Mouse (Mus musculus) lung, postnatal 4 days (tissue): Measurements from ENCODE around the gene Gls.

Experiments
- DNase-seq, 2 experiments: peaks; one replicate each; pipeline ENCODE4 v3.0.0; 2021

The Gls gene

DNA sequence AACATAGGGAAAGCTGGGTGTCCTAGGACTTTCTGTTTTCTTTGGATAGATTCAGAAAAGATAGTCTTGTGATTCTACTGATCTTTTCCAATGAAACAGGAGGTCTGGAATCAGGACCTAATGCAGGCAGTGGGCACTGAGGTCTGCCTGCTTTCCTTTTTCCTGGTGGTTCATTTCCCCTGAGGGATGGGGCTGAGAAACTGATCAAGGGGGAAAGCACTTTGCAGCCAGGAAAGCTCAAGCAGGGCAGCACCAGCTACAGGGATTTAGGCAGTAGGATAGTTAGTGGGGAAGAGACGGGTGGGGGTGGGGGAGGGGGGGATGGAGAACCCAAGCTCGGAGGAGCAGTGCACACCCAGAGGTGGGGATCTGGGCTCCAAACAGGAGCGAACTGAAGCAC is 80.1 kb downstream of the Gls start:
- DNase-seq: no peak

DNA sequence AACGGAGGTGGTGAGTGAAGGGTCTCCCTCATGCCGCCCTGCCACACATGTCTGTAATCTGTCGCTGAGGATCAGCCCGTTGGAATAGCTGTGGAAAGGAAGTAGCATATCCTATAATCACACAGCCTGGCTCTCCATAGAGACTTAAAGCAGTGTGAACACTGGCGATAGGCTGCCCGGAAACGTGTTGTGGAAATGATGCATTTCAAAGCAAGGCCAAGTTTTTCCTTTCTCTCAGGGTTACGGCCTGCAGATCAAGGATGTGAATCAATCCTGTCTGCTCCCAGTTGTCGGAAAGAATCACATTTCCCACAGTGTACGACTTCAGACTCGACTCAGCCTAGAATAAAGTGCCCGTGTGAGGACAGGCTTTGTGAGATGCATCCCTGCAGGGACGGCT is 80.7 kb downstream of the Gls start:
- no peak for DNase-seq

DNA sequence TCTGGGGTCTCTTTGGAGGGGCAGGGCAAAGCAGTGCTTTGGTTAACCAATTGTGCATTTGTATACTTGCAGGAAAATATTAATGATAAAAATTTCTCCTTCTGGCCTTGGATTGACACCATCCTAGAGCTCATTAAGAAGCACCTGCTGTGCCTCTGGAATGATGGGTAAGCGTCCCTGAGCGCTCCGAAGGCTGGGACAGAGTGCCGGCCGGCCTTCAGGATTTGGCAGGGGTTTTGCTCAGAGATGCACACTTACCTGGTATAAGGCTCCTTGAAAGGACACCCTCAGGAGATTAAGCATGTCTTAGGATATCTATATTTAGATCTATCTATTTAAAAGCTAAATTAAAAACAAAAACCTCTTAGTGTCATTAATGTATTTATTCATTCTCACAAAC is 81.9 kb downstream of the Gls start:
- DNase-seq: no peak

DNA sequence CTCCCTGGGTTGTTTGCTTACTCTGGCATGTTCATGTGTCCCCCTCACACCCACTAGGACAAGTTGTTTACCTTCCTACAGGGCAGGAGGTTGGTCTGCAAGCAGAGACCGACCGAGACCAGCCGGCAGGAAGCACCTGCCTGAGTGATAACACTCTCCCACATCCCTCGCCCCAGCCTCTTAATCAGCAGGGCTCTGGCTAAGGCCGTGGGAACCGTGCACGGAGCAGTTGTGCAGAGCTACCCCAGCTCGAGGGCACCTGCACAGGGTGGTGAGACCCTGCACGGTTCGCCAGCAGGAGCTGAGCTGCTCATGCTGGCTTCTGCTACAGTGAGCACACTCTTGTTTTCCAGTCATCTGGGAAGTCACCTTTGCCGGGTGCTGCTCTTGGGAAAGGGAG is 82.4 kb downstream of the Gls start:
- no peak for DNase-seq

DNA sequence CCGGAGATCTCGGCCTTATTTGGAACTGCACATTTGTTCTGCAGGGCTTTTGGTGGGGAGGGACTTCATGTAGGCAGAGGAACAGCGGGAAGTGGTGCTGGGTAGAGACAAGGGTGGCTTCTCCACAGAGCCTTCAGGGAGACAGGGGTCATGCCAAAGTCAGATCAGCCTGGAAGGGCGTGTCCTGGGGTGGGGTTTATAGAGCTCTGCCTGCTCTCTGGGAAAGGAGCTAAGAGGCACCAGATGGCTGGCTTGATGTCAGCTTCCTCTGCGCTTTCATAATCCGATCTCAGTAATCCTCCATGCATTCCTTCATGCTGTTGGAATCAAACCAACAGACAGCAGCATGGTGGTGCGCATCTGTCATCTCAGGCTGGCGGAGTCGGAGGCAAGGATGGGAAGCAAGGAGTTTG is 83.1 kb downstream of the Gls start:
- peak; percentile 35 to 50 for DNase-seq

DNA sequence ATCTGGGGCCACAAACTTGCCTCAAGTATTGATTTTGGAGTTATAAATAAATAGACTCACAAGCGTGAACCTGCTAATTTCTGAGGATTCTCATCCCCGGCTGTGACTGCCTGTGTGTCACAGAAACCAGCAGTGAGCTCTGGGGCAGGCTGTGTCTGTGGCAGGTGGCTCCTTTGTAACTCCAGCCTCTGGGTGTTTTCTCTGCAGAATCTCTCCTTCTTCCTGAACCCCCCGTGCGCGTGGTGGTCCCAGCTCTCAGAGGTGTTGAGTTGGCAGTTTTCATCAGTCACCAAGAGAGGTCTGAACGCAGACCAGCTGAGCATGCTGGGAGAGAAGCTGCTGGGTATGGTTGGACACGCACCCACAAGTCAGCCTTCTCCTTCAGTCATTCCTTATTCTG is 84.3 kb downstream of the Gls start:
- no peak for DNase-seq

DNA sequence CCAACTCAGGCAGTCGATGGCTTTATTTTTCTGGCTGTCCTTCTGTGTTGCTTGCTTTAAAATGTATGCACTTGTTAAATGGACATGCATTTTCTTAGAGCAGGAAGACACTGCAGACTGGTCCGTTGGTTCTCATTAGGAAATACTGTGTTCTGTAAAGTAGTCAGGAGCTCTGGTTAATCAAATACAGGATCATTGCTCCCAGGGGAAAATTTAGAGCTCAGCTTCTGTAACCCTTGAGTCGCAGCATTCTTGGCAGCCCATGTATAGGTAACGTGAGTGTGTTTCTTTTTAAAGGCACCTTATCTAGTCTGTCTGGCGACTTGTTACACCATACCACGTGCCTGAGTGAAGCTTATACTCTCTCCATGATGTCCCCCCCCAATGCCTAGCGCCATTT is 84.9 kb downstream of the Gls start:
- DNase-seq: no peak

DNA sequence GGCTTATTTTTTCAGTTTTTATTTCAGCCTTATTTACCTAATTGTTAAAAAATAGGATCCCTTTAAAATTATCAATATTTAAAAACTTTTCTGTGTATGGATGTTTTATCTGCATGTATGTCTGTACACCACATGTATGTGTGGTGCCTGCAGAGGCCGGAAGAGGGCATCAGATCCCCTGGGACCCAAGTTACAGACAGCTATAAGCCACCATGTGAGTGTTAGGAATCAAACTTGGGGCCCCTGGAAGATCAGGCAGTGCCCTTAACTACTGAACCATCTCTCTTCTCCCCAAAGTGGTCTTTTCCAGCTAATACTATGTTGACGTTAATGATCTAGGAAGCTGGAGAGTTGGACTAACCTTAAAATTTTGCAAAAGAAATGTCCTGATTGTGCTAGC is 85.6 kb downstream of the Gls start:
- DNase-seq: peak in 1 of 2 experiments; percentile 2

DNA sequence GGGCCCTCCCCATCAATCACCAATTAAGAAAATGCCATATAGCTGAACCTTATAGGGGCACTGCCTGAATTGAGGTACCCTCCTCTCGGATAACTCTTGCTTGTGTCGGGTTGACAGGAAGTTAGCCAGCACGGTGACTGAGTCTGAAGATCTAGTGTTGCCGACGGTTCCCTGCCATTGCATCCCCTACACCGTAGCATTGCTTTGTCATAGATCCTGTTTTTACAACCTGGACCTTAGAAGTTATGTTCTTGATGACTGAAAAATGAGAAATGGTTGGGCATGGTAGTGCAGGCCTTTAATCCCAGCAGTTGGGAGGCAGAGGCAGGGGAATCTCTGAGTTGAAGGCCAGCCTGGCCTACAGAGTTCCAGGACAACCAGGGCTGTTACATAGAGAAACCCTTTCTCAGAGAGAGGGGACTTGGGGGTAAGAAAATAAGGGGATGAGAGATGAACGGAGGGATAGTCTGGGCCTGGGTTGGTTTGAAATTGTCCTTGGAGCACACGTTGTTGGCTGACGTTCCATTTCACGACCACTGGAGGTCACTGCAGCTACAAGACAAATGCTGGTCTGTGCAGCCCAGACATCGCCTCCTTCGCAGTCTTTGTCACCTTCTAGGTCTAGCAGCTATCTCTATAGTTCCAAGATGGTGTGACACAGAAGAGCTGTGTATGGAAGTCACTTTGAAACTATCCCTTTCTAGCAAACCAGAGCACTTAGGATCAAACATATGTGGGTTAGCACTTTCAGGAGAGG is 86.6 kb downstream of the Gls start:
- peak in 1 of 2 experiments; percentile 61 for DNase-seq

DNA sequence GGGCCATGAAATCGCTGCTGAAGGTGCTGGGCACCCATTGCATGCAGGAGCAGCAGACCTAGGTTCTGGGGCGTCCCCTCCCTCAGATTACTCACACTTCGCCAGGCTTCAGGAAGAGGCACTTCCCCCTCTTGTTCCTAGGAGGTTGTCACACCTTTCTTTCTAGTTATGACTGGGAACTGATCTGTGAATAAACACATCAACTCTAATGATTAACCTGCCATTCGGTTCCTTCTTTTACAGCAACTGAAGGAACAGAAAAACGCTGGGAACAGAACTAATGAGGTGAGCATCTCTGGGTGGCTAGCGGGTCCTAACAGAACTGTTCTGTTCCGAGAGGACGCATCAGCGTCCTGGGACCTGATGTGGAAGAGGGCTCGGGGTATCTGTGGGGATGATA is 88.1 kb downstream of the Gls start:
- no peak for DNase-seq

DNA sequence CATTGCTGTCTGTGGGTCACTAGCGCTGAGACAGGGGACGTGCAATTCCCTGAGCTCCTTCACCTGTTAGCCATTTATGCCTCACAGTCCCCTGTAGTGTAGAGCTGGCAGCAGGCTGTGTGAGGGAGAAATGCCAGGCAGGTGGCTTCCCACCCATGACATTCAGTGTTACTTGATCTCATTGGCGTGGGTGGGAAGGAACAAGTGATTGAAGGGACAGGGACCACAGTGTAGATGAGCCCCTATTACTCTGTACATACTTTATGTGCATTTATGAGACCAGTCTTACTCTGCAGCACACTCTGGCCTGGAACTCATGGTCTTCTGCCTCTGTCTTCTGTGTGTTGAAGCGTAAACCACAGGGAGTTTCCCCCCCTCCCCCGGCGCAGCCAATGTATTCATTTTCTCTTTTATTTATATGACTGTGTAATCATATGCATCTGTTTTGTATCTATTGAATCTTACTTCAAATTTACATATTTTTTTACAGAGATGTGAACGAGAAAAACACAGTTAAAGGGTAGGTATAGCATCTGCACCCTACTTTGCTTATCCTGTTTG is 89.4 kb downstream of the Gls start:
- no peak for DNase-seq

DNA sequence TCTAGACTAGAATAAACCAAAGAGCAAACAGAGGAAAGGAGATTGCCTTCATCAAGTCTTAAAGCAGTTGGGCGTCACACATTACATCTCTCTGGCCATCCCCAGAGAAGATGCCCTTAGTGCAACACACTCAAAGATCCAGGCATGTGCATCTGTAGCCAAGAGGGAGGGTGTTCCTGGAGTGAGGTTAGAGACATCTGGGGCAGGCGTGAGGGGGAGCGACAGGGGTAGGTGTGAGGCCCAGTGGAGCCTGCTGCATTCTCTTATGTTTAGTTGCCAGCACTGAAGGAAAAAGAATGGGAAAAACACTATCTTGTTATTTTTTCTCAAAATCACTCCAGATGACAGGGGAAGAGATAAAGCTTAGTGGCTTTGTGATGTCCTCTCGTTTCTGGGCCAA is 89.8 kb downstream of the Gls start:
- no peak for DNase-seq

DNA sequence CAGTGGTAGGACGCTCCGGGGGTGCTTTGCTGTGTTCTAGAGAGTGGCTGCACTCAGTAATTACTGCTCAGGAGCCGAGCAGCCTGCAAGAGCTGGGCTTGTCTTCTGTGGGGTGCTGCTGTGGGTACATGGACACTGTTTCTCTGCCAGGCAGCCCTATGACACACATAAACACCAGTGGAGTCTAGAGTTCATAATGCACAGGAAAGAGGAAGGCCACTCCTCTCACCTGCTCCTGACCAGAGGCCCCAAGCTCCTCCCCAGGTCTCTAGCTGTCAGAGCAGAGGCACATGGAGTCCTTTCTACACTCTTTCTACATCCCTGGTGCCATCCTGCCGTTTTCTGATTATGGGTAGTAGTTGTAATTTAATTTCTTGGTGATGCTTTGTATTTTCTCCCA is 90.9 kb downstream of the Gls start:
- no peak for DNase-seq

DNA sequence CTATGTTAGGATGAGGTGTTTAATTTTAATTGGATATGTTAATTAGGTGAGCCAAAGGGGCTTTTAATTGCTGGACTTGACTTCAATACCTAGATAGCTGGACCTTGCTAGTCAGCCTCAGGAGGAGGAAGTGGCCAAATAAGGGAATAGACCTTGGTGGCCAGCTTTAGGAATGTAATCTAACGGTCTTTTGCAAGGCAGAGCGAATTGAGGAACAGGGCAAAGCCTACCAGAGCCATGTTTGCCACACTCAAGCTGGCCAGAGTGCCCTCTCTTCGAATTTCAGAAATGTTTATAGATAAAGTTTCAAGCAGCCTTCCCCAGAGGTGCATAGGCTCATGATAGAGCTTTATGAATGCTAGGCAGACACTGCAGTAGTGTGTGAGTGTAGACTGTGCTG is 91.5 kb downstream of the Gls start:
- no peak for DNase-seq

DNA sequence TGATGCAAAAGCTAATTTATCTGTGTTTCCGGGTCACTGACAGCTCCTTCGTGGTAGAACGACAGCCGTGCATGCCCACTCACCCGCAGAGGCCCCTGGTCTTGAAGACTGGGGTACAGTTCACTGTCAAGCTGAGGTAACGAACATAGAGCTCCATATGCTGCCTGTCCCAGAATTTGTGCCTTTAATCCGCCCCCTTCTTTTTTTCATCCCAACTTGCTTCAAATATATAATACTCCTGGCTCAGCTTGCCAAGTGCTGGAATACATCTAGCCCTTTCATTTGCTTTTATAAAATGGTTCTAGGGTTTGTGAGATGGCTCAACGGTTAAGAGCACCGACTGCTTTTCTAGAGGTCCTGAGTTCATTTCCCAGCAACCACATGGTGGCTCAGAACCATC is 92.5 kb downstream of the Gls start:
- no peak for DNase-seq

DNA sequence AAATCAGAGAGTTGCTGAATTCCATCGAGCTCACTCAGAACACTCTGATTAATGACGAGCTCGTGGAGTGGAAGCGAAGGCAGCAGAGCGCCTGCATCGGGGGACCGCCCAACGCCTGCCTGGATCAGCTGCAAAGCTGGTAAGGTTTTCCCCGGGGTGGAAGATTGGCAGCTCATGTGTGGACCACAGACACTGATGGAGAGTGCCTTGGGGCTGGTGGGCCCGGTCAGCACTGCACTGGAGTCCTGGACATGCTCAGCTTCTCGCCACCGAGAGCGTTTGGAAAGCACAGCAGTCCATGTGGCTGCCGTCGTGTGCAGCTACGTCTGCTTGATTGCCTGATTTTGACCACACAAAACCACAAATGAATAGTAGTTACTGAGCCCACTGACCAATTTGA is 95.7 kb downstream of the Gls start:
- no peak for DNase-seq

DNA sequence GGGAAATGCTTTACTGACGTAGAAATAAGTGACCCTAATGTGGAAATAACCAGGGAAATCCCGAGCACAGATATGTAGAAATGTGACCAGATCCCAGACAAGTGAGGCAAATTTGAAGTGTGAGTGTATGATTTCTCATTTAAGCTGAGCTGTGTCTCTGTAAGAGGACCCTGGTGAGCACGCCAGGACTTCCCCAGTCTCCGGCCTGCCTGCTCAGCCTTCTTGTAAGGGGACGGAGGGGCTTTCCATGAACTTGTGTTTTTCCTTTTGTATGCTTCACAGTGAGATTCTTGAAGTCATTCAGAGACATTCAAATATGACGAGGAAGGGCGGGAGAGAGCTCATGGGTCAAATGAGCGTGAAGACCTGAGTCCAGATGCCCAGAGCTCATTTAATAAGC is 99.8 kb downstream of the Gls start:
- DNase-seq: no peak

DNA sequence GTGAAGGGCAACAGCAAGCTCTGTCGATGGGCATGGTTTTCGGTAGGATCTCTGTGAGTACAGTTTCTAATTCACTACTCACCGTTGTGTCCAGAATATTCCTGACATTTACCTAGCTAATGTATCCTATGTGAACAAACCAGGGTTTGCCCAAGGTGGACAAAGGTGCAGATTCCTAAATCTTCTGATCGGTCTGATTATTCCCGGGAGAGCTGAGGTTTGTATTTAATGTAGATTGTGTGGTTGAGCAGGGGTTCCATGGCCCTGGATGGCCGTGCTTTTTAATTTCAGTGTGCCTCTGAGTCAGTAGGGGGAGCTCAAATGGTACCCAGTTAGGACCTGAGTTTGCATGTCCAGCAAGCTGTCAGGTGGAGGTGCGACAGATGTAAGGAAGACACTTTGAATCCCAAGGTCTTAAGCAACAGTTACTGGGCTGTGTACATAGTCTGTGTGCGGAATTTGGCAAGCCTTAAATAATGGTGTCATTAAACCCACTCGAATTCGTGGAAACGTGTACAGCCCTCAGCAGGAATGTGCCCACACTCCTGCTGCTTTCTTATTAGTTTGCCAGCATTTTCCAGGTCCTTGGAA is 101.2 kb downstream of the Gls start:
- no peak for DNase-seq

DNA sequence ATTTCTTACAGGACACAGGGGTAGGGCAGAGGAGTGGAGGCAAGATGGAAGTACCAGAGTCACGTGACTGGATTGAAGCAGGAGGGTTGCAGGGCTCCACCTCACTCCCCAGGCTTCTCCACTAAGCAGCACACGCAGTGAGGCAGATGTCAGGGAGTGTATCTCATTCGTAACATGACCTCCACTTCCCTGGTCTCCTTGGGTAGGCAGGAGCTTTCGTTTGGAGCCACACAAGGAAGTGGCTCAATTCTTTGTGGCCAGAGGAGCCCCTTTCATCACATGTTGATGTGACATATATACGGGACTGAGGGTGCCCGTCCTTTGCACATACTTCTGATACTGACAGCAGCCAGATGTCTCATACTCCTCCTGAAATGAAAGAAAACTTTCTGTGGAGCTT is 103.2 kb downstream of the Gls start:
- DNase-seq: no peak

DNA sequence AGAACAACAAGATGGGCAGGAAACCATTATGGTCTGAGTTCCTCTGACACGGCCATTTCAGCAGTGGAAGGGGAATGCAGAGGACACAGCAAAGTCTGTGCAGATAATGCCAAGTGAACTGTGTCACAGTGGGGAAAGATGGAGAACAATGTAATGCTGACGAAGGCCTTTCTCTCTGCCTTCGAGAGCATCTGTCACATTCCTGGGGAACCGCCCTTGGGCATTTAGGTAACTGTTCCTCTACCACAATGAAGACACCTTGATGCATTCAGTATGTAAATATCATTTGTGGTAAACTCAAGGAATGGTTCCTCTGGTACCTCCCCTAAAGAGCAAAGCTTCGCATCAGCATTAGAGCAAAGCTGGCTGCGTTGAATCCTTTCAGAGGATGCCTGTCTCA is 105.7 kb downstream of the Gls start:
- no peak for DNase-seq

DNA sequence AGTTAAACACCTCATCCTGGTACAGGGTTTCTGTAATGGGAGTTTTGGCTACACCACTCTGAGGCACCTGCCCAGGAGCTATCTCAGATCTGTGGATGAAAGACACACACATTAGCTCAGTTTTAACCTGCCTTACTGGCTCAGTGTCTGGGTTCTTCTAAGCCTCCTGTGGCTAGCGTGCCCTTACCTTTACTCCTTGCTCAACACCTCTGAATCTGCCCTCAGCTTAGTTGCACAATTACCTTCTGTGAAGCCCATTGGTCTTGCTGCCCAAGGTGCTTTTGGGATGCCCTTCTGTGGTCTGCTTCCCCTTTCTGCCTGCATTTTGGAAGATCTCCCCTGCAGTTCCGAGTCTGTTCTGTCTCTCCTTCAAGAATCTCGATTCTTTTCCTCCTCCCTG is 108.2 kb downstream of the Gls start:
- no peak for DNase-seq

DNA sequence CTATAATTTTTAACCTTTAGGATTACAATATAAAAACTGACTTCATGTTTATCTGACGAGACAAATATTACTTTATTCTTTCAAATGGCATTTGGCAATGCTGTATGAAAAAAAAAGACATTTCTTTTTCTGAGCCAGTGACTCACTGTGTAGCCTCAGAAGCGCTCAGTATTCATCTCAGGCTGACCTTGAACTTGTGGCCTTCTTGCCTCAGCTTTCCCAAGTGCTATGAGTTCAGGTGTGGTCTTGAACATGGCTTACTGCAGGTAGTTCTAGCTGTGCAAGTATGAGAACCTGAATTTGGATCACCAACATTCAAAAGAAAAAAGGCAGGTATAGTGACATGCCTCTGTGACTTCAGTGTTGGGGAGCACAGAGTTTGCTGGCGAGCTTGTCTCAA is 112.0 kb downstream of the Gls start:
- no peak for DNase-seq

DNA sequence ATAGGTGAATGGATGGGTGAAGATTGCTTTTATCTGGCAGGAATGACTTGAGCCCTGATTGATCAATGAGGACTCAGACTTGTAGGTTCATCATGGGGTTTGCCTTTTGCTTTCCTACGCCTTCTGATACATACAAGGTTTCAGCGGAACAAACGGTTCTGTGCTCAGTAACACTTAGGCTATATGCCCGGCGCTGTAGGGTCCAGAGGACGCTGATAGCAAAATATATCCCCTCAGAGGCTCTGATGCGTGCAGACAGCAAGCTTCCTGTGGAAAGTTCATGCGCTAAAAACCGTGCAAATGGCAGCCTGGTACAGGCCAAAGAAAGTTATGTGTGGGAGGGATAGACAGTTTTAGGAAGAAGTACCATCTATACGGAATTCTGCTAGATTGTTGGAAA is 112.8 kb downstream of the Gls start:
- DNase-seq: no peak

DNA sequence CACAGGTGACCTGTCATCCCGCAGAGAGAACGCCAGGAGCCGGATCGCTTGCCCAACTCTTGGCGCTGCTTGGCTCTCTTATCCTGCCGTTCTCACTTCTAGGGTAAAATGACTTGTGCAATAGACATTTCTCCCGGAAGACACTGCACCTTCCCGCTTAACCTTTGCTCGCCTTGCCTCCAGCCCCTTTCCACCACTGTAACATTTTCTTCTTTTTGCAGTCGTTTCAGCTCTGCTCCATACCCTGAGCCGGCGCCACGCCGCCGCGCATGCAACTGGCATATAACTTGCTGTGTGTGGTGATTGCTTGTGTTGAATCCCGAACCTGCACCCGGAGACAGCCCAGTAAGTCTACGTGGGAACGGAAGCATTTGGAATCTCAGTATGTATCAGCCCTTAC is 113.3 kb downstream of the Gls start:
- DNase-seq: peak in 1 of 2 experiments; percentile 33
